Mouse (Mus musculus): Measurements from ENCODE around the gene Tmprss11d. TPM values are rescaled to one million over a fixed set of nuclear protein-coding genes. Genes with fewer than 3 reads are reported as not detected.

Gene Tmprss11d
- 0.20 TPM for polyA plus RNA-seq (2017; shearing (Covaris generic))

GRCm38 (mm10) chr5:86373320-86373719 is at the start of gene Tmprss11d:
Gene Tmprss11d (minus strand): TSS chr5:86373420.

GRCm38 (mm10) chr5:86289208-86289607 is 84.0 kb downstream of the Tmprss11d start, which contains the start of gene Tmprss11c:
Gene Tmprss11c (minus strand): TSS chr5:86289308.

Other genes starting within 250 kb of the Tmprss11d start
- gene Uba6, start 200.6 kb downstream of the Tmprss11d start, polyA plus RNA-seq (2017; shearing (Covaris generic)) = 17.6 TPM
- not detected for gene Gnrhr, start 175.5 kb downstream of the Tmprss11d start, polyA plus RNA-seq (2017; shearing (Covaris generic))
- gene Tmprss11c, start 84.1 kb downstream of the Tmprss11d start, polyA plus RNA-seq (2017; shearing (Covaris generic)) = not detected
- gene Tmprss11a, start 95.6 kb upstream of the Tmprss11d start, polyA plus RNA-seq (2017; shearing (Covaris generic)) = not detected
- gene Tmprss11g, start 145.2 kb upstream of the Tmprss11d start, polyA plus RNA-seq (2017; shearing (Covaris generic)) = not detected

All from CD4-positive, CD25-positive, alpha-beta regulatory T cell (primary cell).